Comparison of ENCODE assay signal across 14 mouse cellular contexts in the genomic region with DNA sequence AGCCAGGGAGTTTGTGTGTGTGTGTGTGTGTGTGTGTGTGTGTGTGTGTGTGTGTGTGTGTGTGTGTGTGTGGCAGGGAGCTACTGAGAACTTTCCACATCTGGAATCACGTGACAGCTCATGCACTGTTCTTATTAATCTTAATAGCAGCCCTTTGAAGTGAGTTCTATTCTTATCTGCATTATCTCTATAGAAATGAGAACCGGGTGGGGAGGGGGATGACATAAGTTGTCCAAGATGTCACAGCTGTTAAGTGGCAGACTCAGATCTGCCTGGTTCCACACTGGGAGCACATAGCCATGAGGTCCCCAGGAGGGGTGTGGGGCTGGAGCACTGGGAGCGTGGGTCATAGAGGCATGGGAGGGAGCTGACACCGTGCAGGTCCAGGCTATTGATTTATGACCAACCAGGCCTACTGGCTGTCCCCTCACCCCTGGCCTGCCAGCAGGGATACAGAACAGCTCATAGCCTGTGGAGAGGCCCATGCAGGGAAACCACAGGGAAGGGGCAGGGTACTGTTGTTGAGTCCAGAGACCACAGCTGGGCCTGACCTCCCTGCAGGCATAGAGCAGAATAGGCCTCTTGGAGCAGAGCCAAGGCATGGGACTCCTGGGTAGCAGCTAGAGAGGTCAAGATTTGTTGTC. TPM values are rescaled to one million over a fixed set of nuclear protein-coding genes. Genes with fewer than 3 reads are reported as not detected.
DNase-seq lines count a peak whose midpoint lies in the region; ATAC-seq lines count a peak whose summit lies in the region.
"Had no signal": no experiment of that assay in that cellular context is flagged by ENCODE, and none has a peak within 500 bp of the region (broad histone marks: within the 10 kb centered on the region; RNA-seq: fewer than 3 reads in every experiment).

No protein-coding gene starts in this region.

- no peak overlapping the region for H3K4me2 ChIP-seq in midbrain, embryonic 16.5 days (ENCODE audit: low read length)
- H3K4me2 ChIP-seq in neural tube, embryonic 13.5 days: no peak overlapping the region
- H3K4me2 ChIP-seq: forebrain, embryonic 12.5 days; limb, embryonic 12.5 days had no signal

- peaks cover 100% of the 10 kb centered on the region for H3K27me3 ChIP-seq in midbrain, embryonic 10.5 days (ENCODE audit: low read depth, poor library complexity, severe bottlenecking)
- peaks cover 32% of the 10 kb centered on the region for H3K27me3 ChIP-seq in midbrain, embryonic 16.5 days (ENCODE audit: control insufficient read depth, insufficient read depth, low read depth, low read length)
- H3K27me3 ChIP-seq in neural tube, embryonic 13.5 days: peaks cover 29% of the 10 kb centered on the region

- no peak for ATAC-seq in midbrain, embryonic 16.5 days
- no peak for ATAC-seq in neural tube, embryonic 13.5 days (ENCODE audit: low read depth)
- ATAC-seq in CD4-positive, CD25-positive, alpha-beta regulatory T cell, adult 4 months: no peak

- H3K9me3 ChIP-seq in midbrain, embryonic 10.5 days (replicated peaks): no peaks in the 10 kb centered on the region
- H3K9me3 ChIP-seq in midbrain, embryonic 16.5 days (replicated peaks; ENCODE audit: control insufficient read depth, low read length, poor library complexity, severe bottlenecking): no peaks in the 10 kb centered on the region
- no peaks in the 10 kb centered on the region for H3K9me3 ChIP-seq in neural tube, embryonic 13.5 days
- H3K9me3 ChIP-seq: forebrain, embryonic 12.5 days; limb, embryonic 12.5 days had no signal

- H3K4me3 ChIP-seq in midbrain, embryonic 10.5 days: no peak overlapping the region
- no peak overlapping the region for H3K4me3 ChIP-seq in midbrain, embryonic 16.5 days (ENCODE audit: low read depth, low read length)
- no peak overlapping the region for H3K4me3 ChIP-seq in neural tube, embryonic 13.5 days
- H3K4me3 ChIP-seq: forebrain, embryonic 12.5 days; limb, embryonic 12.5 days had no signal

- H3K4me1 ChIP-seq in midbrain, embryonic 10.5 days: peaks cover 88% of the 10 kb centered on the region
- peaks cover 13% of the 10 kb centered on the region; the same call in 1 of the 2 replicates for H3K4me1 ChIP-seq in midbrain, embryonic 16.5 days (ENCODE audit: control insufficient read depth, insufficient read depth, low read length)
- H3K4me1 ChIP-seq in neural tube, embryonic 13.5 days (replicated peaks): peaks cover 72% of the 10 kb centered on the region

- H3K27ac ChIP-seq in midbrain, embryonic 10.5 days (replicated peaks): peak overlapping the region; percentile 68
- H3K27ac ChIP-seq in midbrain, embryonic 16.5 days (ENCODE audit: low read length): no peak overlapping the region
- H3K27ac ChIP-seq in neural tube, embryonic 13.5 days (replicated peaks): no peak overlapping the region
- H3K27ac ChIP-seq: forebrain, embryonic 12.5 days; limb, embryonic 12.5 days had no signal

- no peak overlapping the region for H3K9ac ChIP-seq in midbrain, embryonic 16.5 days (ENCODE audit: low read depth, low read length)
- H3K9ac ChIP-seq in neural tube, embryonic 13.5 days: 0 out of 2 replicates have a peak overlapping the region, but pooled peaks have one; percentile 5
- H3K9ac ChIP-seq: forebrain, embryonic 12.5 days; limb, embryonic 12.5 days had no signal

- peak; percentile 54 for DNase-seq in embryo, embryonic 10 days (ENCODE audit: low spot score)
- DNase-seq in embryo, embryonic 9.5 days (ENCODE audit: extremely low spot score): no peak
- DNase-seq in midbrain, embryonic 10.5 days (ENCODE audit: low spot score): peak; percentile 42
- DNase-seq in kidney, postnatal 10 days: peak; percentile 64
- DNase-seq in layer of hippocampus, postnatal 10 days (ENCODE audit: low spot score in 2 of 2): no peak
- DNase-seq: B cell, adult 2 months; gastrocnemius, postnatal 25 days had no signal

- H3K36me3 ChIP-seq in midbrain, embryonic 10.5 days: no peaks in the 10 kb centered on the region
- H3K36me3 ChIP-seq in midbrain, embryonic 16.5 days (ENCODE audit: control insufficient read depth, insufficient read depth, low read length): no peaks in the 10 kb centered on the region
- no peaks in the 10 kb centered on the region for H3K36me3 ChIP-seq in neural tube, embryonic 13.5 days
- H3K36me3 ChIP-seq: forebrain, embryonic 12.5 days; limb, embryonic 12.5 days had no signal

- 48% methylated on average over 4 of the region's 4 CpGs for WGBS in midbrain, embryonic 10.5 days
- 34% methylated on average over 4 of the region's 4 CpGs for WGBS in midbrain, embryonic 16.5 days
- 23% methylated on average over 4 of the region's 4 CpGs for WGBS in neural tube, embryonic 13.5 days

RNA-seq across cellular contexts. Expression of gene Epha8, which starts 5.1 kb away (rescaled TPM):
- 3.9 and 6.9 TPM in 2 replicates for polyA plus RNA-seq in midbrain, embryonic 10.5 days (2016; fragmentation: Nextera tagmentation; extraction: Ambion mirVana)
- polyA plus RNA-seq in midbrain, embryonic 16.5 days (2015; fragmentation: Nextera tagmentation; extraction: Ambion mirVana): 18.4 and 20.7 TPM in 2 replicates
- 8.0 and 9.1 TPM in 2 replicates for polyA plus RNA-seq in neural tube, embryonic 13.5 days (2015; fragmentation: Nextera tagmentation; extraction: Ambion mirVana)
- 10 to 100 TPM in 1 of 2 experiments, 1 to 10 TPM in 1; 9.5 to 10.6 TPM for total RNA-seq in layer of hippocampus, postnatal 10 days (2021)
- polyA plus RNA-seq in CD4-positive, CD25-positive, alpha-beta regulatory T cell, adult 4 months (2017; shearing (Covaris generic)): not detected
- total RNA-seq: common myeloid progenitor, adult 5-6 weeks; gastrocnemius, postnatal 25 days had no signal
- polyA plus RNA-seq: heart, postnatal 0 days had no signal

Comparison
In these comparisons a context has a peak if more than half of its experiments do, and no peak if none do; other contexts are left out.
1. DNase-seq: peak in embryo, embryonic 10 days (single experiment), midbrain, embryonic 10.5 days (single experiment) and kidney, postnatal 10 days (single experiment); none in embryo, embryonic 9.5 days (single experiment) and layer of hippocampus, postnatal 10 days (0 of 2).